Mouse (Mus musculus): ENCODE measurements at regions not wholly inside any gene's neighbourhood (a gene's known extent, or its start where the extent isn't known, plus 50 kb on each side); places are given as distances from the start of the nearest gene placed in this dataset.

DNA sequence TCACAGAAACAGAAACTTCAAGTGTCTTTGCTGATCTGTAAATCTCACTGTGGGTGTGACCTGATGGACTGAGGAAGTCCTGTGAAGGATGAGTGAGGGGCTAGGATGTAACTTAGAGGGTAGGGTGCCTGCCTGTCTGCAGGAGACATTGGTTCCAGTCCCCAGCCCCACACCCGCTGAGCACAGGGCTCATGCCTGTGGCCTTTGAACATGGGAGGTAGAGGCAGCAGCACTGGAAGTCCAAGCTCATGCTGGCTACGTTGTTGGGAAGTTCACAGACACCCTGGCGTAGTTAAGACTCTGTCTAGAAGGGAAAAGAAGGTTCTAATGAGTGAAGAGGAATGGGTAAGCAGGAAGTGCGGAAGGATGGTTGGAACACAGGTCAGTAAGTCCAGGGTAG is 59.7 kb upstream of the Tgm3 start:
- no peak for DNase-seq

DNA sequence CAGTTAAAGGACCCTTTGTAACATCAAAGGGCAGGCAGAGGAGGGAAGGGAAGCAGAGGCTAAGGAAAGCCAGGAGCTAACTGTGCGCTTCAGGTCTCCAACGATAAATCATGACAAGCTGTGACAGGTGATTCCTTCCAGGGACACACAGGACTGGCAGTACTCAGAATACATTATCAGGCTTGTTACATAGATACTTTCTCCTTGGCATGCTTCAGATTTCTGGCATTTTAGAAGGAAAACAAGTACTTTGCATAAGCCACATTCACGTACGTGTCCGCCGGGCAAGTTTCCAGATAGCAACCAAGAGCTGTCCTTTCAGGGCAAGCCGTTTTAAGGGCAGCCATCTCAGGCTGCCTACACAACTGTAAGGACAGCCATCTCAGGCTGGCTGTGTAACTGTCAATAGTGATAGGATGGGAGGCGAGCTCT is 56.9 kb upstream of the Tgm3 start:
- no peak for DNase-seq

DNA sequence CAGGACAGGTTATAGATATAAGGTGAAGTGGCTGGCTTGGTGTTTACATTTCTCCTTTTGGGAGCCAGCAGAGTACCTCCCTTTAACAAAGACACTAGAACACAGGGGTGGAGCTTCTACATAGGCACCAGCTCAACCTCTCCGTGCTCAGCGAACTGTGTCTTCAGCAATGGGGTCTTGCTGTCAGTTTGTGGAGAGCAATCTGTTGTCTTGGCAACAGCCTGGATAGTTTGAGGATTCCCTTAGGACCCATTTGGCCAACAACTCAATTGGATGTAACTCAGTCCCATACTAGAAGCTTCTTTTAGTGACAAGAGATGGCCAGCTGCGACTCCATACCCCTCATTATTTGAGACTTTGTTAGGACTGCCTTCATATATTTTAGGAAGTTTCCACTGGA is 54.0 kb upstream of the Tgm3 start:
- no peak for DNase-seq

DNA sequence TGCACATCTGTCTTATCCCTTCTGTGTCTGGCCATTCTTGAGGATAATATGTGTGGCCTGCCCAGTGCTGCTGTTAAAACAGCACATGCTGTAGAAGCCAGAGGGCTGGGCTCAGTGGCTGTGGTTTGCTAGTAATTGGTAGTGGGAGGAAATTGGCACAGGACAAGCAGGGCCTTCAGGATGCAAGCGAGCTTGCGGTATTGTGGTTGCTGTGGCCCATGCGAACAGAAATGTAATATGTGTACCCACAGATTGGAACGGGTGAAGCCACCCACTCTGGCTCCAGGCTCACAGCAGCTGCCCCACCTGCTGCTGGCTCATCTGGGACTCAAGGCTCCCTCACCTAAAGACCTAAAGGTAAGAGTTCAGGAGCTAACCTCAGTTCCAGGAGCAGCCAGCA is 51.8 kb upstream of the Tgm3 start:
- DNase-seq = no peak

DNA sequence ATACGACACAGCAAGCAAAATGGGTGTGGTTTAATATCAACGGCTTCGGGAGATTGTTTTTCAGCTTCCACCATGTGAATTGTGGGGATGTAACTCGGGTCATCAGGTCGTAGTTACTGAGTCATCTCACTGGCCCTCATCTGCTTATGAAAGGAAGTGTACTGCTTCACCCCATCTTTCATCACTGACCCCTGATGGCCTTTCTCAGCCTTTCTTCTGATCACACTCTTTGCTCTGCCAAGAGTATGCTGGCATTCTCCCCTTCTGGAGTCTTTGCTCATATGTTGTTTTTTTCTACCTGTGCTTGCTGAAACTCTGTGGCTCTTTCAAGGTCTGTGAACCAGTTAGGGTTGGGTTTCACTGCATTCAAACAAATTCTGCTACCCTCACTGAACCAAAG is 50.6 kb upstream of the Tgm3 start:
- no peak for DNase-seq

Measured in gastrocnemius, postnatal 10 days (tissue).